Mouse (Mus musculus) urinary bladder, postnatal 4 days (tissue): ENCODE measurements around the gene Sall4.

Experiments
- DNase-seq, 2 experiments: peaks; one replicate each; pipeline ENCODE4 v3.0.0; 2021 to 2022; ENCODE audit warnings: low spot score in 2 of 2

Gene Sall4

GRCm38 (mm10) chr2:168767582-168767981, at the start of gene Sall4:
Gene Sall4, minus strand, starts transcription at chr2:168767943.
- no peak for DNase-seq

DNA sequence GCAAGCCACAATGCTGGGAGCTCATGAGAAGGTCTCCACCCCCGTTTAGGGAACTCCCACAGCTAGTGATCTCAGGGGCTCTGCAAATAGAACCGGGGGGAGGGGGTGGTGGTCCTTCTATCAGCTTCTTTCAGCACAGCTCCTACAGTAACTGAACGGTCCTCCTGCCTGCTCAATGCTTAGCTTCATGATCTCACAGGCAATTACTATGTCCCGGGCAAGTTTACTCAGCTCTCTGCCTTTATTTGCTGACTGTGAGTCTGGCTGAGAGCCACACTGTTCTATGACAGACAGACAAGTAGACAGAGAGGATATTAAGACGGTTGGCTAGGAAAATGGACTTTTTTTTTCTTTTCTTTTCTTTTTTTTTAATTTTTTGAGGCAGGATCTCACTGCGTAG, 45.5 kb upstream of the Sall4 start:
- no peak for DNase-seq

DNA sequence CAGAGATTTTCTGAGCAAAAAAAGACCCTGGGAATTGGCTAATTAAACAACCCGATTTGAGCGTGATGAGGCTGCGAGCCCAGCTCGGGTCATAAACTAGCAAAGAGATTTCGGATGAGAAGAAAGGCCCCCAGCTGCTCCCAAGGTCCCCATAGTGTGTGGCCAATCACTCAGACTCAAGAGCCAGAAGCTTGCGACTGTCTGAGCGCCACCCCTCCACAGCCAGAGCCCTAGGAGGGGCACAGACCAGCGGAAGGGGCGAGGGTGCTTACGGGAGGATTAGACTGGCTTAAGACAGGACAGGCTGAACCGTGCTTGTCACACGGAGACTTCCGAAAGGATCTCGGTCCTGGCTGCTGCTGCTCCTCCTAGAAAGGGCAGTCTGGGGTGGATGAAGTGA, 42.2 kb upstream of the Sall4 start:
- DNase-seq = no peak

DNA sequence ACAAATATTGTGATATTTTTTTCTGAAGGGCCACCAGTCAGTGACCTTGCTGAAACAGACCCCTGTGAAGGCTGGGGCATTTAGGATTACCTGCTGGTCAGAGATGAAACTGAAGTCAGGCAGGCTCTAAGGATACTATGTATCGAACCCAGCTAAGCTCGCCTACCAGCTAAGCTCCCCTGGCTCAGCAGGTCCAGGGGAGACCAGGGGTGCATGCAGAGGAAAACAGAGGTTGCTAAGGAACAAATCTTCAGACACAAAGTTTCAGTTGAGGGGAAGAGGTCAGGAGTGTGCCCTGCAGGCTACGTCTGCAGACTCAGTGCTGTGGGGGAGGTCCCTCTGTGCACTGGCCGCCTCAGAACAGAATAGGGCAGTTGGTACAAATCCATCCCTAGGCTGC, 39.9 kb upstream of the Sall4 start:
- DNase-seq = no peak

DNA sequence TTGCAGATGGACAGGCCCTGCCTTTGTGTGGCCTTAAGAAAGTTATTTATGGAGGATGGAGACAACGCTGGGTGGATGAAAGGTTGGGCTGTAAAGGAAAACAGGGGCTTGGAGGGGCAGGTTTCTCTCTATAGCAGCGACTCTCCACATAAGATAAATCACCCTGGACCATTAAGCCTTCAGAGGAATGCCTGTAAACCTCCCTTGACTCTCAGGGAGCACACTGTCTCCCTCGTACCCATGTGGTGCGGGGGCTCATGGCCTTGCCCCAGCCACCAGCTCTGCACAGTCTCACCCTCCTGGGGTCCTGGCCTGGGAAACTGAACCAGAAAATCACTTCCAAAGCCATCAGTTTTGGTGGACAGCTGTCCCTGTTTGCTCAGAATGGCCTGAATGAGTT, 36.1 kb upstream of the Sall4 start:
- no peak for DNase-seq

- no peak for DNase-seq
These were observed 31.6 kb upstream of the Sall4 start for GRCm38 (mm10) chr2:168799326-168799725.

- no peak for DNase-seq
These were observed 31.2 kb upstream of the Sall4 start for GRCm38 (mm10) chr2:168798921-168799320.

DNA sequence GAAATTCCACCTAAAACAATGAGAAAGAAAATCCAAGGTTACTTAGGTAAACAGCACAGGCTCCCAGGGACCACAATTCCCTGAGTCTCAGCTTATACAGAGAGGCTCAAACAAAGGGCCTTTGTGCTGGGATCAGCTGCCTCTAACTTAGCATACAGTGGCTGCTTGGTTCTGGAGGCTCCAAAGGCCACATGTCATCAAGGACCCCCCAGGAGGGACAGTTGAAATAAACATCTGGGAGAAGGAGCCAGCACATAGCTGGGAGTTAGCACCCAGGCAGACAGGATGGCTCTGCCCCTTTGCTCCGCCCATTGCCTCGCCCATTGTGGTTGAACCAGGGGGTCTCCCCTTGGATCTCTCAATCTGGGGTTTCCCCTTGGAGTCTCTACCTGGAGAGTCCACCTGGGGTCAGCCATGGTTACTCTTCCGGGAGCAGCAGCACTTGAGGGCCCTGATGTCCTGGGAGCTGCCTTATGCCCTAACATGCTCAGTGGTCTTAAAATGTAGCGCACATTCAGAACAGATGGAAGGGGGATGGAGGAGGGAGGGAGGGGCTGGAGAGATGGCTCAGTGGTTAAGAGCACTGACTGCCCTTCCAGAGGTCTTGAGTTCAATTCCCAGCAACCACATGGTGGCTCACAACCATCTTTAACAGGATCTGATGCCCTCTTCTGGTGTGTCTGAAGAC, 23.5 kb upstream of the Sall4 start:
- no peak for DNase-seq

GRCm38 (mm10) chr2:168786174-168786573, 18.4 kb upstream of the Sall4 start:
- no peak for DNase-seq

DNA sequence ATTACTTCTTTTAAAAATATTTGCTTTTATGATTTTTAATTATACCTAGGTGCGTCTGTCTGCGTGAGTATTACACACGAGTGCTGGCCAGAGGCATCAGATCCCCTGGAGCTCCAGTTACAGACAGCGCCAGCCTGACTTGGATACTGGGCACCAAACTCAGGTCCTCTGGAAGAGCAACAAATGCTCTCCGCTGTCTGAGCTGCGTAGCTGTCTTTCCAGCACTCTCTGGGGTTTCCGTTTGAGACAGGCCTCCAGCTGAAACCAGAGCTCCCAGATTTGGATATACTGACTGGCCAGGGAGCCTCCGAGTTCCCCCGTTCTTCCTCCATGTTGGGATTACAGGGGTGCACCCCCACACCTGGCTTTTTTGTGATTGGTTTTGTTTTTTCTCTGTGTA, 12.9 kb upstream of the Sall4 start:
- no peak for DNase-seq

- DNase-seq = no peak
These were observed 12.3 kb upstream of the Sall4 start for GRCm38 (mm10) chr2:168780024-168780423.

DNA sequence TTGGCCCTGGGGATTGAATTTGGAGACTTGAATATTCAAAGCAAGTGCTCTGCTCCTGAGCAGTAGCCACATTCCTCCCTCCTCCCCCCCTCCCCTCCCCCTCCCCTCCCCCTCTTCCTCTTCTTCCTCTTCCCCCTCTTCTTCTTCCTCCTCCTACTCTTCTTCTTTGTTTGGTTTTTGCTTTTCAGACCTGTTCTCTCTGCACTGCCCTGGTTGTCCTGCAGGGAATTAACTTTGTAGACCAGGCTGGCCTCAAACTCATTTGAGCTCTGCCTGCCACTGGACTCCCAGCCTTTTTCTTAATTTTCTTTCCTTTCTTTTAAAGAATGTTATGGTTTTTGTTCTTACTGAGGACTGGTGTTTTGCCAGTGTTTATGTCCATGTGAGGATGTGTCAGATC, 9.7 kb upstream of the Sall4 start:
- no peak for DNase-seq

DNA sequence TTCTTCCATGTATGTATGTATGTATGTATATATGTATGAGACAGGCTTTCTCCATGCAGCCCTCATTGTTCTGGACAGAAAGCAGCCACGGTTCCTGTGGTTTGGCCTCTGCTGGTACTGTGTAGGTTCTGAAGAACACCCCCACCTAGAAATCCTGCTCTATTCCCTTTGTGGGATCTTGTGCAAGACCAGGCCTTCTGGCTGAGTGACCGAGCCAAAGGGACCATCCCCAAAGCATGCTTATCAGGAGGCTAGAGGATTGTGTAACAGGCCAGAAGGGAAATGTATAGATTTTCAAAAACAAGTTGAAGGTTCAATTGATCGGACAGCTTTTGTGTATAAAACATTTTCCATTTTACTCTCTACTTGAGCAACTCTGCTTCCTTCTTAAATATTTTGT, 8.5 kb upstream of the Sall4 start:
- DNase-seq = no peak

GRCm38 (mm10) chr2:168769259-168769658, 1.5 kb upstream of the Sall4 start:
- DNase-seq = no peak

GRCm38 (mm10) chr2:168766538-168767361, 993 bp downstream of the Sall4 start:
- DNase-seq = no peak

- DNase-seq = no peak
These were observed 1.8 kb downstream of the Sall4 start for GRCm38 (mm10) chr2:168765696-168766537.

DNA sequence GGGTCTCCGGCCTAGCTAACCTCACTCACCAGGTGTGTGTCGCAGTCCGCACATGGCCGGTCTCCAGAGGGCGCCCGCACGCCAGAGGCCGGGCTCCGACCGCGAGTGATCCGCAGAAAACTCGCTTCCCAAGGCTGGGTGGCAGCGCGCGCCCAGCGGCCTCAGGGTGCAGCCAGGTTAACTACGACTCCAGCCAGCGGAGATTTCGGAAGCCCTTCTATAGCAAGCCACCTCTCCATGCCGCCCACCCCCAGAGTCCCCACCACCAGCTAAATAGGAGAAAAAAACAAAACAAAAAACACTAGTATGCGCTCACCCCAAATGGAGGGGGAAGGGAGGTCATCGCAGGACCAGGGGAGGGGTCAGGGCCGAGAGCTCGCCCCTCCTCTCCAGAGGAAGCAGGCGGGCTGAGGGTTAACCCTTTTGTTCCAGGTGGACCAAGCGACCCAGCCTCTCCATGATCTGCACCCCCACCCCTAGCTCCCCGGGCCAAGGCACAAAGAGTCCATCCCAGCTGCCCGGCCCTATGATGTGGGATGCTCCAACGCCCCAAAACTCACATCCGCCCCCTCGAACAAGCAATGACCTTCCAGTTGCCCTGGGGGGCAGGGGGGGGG, 2.6 kb downstream of the Sall4 start:
- peak in 1 of 2 experiments; percentile 36 for DNase-seq

DNA sequence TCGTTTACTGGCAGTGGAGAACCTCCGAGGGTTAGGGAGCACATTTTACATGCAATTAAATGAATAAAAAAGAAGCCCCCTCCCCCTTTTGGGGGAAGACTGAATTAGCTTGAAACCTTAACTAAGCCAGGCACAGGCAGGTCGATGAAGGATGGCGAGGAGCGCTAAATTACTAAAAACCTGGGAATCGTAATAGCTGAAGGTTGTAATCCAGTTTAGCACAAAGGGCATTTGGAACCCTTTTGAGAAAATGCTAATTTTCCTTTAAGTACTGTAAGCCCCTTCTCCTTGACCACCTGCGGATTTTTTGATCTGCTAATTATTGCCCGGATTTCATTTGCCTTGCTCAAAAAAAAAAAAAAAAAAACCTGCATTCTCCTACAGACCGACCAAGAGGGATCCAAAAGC, 3.3 kb downstream of the Sall4 start:
- DNase-seq = no peak

DNA sequence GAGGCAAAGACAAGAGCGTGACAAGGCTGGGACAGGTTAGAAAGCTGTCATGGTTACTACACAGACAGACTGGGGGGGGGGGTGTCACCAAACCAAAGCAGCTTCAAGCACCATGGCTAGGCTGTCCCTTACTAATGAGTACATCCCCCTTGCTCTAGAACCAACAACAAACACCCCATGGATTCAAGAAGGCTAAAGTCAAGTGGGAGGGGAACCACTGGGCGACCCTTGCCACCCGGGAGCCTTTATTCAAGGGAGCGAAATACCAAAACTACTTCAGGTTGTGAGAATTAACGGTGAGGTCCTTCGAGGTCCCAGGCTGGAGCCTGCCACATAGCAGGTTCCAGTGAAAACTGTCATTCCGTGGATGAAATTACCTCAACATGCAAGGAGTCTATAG, 4.0 kb downstream of the Sall4 start:
- no peak for DNase-seq

DNA sequence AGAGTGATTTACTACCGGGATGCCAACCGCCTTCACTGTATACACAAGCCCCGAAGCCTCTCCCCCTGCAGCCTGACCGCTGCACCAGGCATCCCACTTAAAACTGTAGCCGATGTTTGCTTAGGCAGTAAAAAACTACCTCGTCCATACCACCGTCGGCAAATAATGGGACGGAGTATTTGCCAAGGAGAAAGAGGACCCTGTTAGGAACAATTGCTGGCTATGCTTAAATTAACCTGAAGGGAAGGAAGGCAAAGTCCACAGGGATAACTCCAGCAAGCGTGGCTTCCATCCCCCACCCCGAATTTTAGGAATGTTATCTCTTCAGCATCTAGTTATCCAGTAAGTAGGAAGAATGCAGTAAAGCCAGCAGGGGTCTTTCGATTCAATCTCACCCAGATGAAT, 5.3 kb downstream of the Sall4 start:
- DNase-seq = no peak

DNA sequence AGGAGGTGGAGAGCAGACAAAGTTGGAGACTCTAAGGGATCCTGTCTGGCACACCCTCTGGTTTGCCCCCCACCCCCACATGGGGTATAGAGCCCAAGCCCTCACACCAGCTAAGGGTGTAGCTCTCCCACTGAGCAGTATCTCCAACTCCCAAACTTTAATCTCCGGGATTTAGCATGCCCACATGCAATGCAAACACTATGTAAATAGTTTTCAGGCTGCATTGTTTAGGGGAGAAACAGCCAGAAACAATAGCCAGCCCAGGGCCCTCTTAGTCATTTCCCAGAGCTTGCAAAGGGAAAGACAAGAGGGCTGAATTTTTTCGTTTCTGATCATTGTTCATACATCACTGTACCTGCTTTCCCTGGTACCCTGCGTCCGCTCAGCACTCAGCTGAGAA, 5.8 kb downstream of the Sall4 start:
- no peak for DNase-seq

GRCm38 (mm10) chr2:168761141-168761540, 6.6 kb downstream of the Sall4 start:
- no peak for DNase-seq
